Mouse (Mus musculus) cortical plate, adult 2 months (tissue): ENCODE measurements at regions not wholly inside any gene's neighbourhood (a gene's known extent, or its start where the extent isn't known, plus 50 kb on each side); places are given as distances from the start of the nearest gene placed in this dataset.

ENCODE experiments used
- CTCF ChIP-seq: fragments of 200-500 bp; IDR thresholded peaks from 2 replicates; pipeline ENCODE4 v1.5.1; 2011; ENCODE audit warnings: mild to moderate bottlenecking, control low read depth, low read length; ENCODE audit not compliant: insufficient read depth; ENCODE audit errors: extremely low read depth
- POLR2A ChIP-seq: fragments of 200-500 bp; IDR thresholded peaks from 2 replicates; pipeline ENCODE4 v1.6.1; 2011; ENCODE audit warnings: mild to moderate bottlenecking, low read length, control low read depth; ENCODE audit not compliant: insufficient read depth; ENCODE audit errors: extremely low read depth

GRCm38 (mm10) chr15:97603492-97603891 is 102.1 kb downstream of the Rpap3 start:
- TF ChIP-seq POLR2A (no peak), CTCF (peak; percentile 38; the same call in 1 of the 2 replicates)
